Mouse (Mus musculus) cortical plate, adult 2 months (tissue): ENCODE data around the gene Bcdin3d. TPM values are rescaled to one million over a fixed set of nuclear protein-coding genes. Genes with fewer than 3 reads are reported as not detected.

ENCODE experiments used
- H3K27ac ChIP-seq: fragments of 200-500 bp; 2 replicates; pipeline ENCODE4 v1.5.1; 2012; ENCODE audit warnings: low read length, control low read depth, inconsistent platforms; ENCODE audit not compliant: insufficient read depth
- H3K4me1 ChIP-seq: fragments of 200-500 bp; 2 replicates; pipeline ENCODE4 v1.6.1; 2011; ENCODE audit warnings: low read length; ENCODE audit not compliant: control insufficient read depth, insufficient read depth
- H3K4me3 ChIP-seq: fragments of 200-500 bp; 2 replicates; pipeline ENCODE4 v1.5.1; 2011; ENCODE audit warnings: mild to moderate bottlenecking, low read length, control low read depth; ENCODE audit not compliant: insufficient read depth
- CTCF ChIP-seq: fragments of 200-500 bp; IDR thresholded peaks from 2 replicates; pipeline ENCODE4 v1.5.1; 2011; ENCODE audit warnings: mild to moderate bottlenecking, control low read depth, low read length; ENCODE audit not compliant: insufficient read depth; ENCODE audit errors: extremely low read depth
- POLR2A ChIP-seq: fragments of 200-500 bp; IDR thresholded peaks from 2 replicates; pipeline ENCODE4 v1.6.1; 2011; ENCODE audit warnings: mild to moderate bottlenecking, low read length, control low read depth; ENCODE audit not compliant: insufficient read depth; ENCODE audit errors: extremely low read depth
- polyA plus RNA-seq: library from polyadenylated mRNA; depleted of rRNA; stranded (reverse); fragments of >200 nt; gene quantifications from 2 replicates; pipeline ENCODE4 v1.2.3, GENCODE M21; 2012; rRNA removed

Gene Bcdin3d
- polyA plus RNA-seq = 5.1 and 5.3 TPM in 2 replicates

- Histone ChIP-seq H3K4me1 (no peaks in the 10 kb centered on the region), H3K4me3 (peak within 1 kb of the TSS; percentile 46), H3K27ac (no peak within 1 kb of the TSS)
- TF ChIP-seq POLR2A = peak; percentile 49; the same call in 1 of the 2 replicates
- no peak for TF ChIP-seq CTCF
These were observed at the start of gene Bcdin3d for GRCm38 (mm10) chr15:99474576-99474926. TSS of gene Bcdin3d (minus strand) at chr15:99474730.

GRCm38 (mm10) chr15:99520306-99520705 is 45.8 kb upstream of the Bcdin3d start:
- H3K27ac ChIP-seq = no peak overlapping the region
- TF ChIP-seq POLR2A (no peak), CTCF (no peak)
- H3K4me1 ChIP-seq = no peaks in the 10 kb centered on the region
- H3K4me3 ChIP-seq = no peak overlapping the region

GRCm38 (mm10) chr15:99519626-99520025 is 45.1 kb upstream of the Bcdin3d start:
- Histone ChIP-seq H3K4me3 (no peak overlapping the region), H3K4me1 (no peaks in the 10 kb centered on the region), H3K27ac (no peak overlapping the region)
- no peak for TF ChIP-seq POLR2A
- no peak for TF ChIP-seq CTCF

- Histone ChIP-seq H3K4me1 (no peaks in the 10 kb centered on the region), H3K4me3 (no peak overlapping the region), H3K27ac (no peak overlapping the region)
- TF ChIP-seq CTCF (no peak), POLR2A (peak; percentile 2; the same call in 1 of the 2 replicates)
These were observed 43.2 kb upstream of the Bcdin3d start for GRCm38 (mm10) chr15:99517715-99518114.

GRCm38 (mm10) chr15:99516715-99517114 is 42.2 kb upstream of the Bcdin3d start:
- TF ChIP-seq POLR2A (no peak), CTCF (no peak)
- Histone ChIP-seq H3K27ac (no peak overlapping the region), H3K4me3 (no peak overlapping the region), H3K4me1 (no peaks in the 10 kb centered on the region)

GRCm38 (mm10) chr15:99511797-99512525 is 37.4 kb upstream of the Bcdin3d start:
- Histone ChIP-seq H3K4me3 (no peak overlapping the region), H3K4me1 (no peaks in the 10 kb centered on the region)

GRCm38 (mm10) chr15:99510621-99511020 is 36.1 kb upstream of the Bcdin3d start:
- Histone ChIP-seq H3K27ac (no peak overlapping the region), H3K4me1 (no peaks in the 10 kb centered on the region), H3K4me3 (no peak overlapping the region)
- TF ChIP-seq CTCF (no peak), POLR2A (no peak)

More at GRCm38 (mm10) chr15:99511797-99512525, 37.4 kb upstream of the Bcdin3d start:
- TF ChIP-seq CTCF = no peak
- TF ChIP-seq POLR2A = no peak
- H3K27ac ChIP-seq = no peak overlapping the region

- no peak overlapping the region for H3K27ac ChIP-seq
- no peak overlapping the region for H3K4me3 ChIP-seq
- H3K4me1 ChIP-seq = no peaks in the 10 kb centered on the region
- TF ChIP-seq POLR2A (no peak), CTCF (no peak)
These were observed 35.3 kb upstream of the Bcdin3d start for GRCm38 (mm10) chr15:99509840-99510239.

GRCm38 (mm10) chr15:99505324-99506095 is 31.0 kb upstream of the Bcdin3d start:
- H3K4me3 ChIP-seq = no peak overlapping the region
- H3K27ac ChIP-seq = 0 out of 2 replicates have a peak overlapping the region, but pooled peaks have one; percentile 9

GRCm38 (mm10) chr15:99503256-99503655 is 28.7 kb upstream of the Bcdin3d start:
- H3K4me1 ChIP-seq = peaks cover 9% of the 10 kb centered on the region
- TF ChIP-seq CTCF (no peak), POLR2A (no peak)
- no peak overlapping the region for H3K27ac ChIP-seq
- H3K4me3 ChIP-seq = no peak overlapping the region

More at GRCm38 (mm10) chr15:99505324-99506095, 31.0 kb upstream of the Bcdin3d start:
- TF ChIP-seq CTCF (no peak), POLR2A (no peak)
- peaks cover 9% of the 10 kb centered on the region for H3K4me1 ChIP-seq
